Mouse (Mus musculus) cerebellum, adult 2 months (tissue): ENCODE data around the gene Olfr1391.

ENCODE experiments used
- CTCF ChIP-seq: fragments of 200-500 bp; IDR thresholded peaks from 2 replicates; pipeline ENCODE4 v1.5.1; 2011; ENCODE audit warnings: low read depth, mild to moderate bottlenecking, control low read depth, low read length, moderate library complexity, borderline replicate concordance; ENCODE audit not compliant: insufficient read depth
- POLR2A ChIP-seq: fragments of 200-500 bp; IDR thresholded peaks from 2 replicates; pipeline ENCODE4 v1.6.1; 2011; ENCODE audit warnings: low read length, control low read depth, borderline replicate concordance; ENCODE audit not compliant: insufficient read depth

GRCm38 (mm10) chr11:49334888-49335287, 12.3 kb downstream of the Olfr1391 start, which contains the start of gene Olfr1390:
- TF ChIP-seq CTCF (no peak), POLR2A (no peak)
